Mouse (Mus musculus) erythroblast, adult 5-6 weeks (primary cell): ENCODE measurements at regions not wholly inside any gene's neighbourhood (a gene's known extent, or its start where the extent isn't known, plus 50 kb on each side); places are given as distances from the start of the nearest gene placed in this dataset.

Experiments used
- ATAC-seq: replicated peaks from 2 replicates; pipeline ENCODE4 v1.8.0; 2016; ENCODE audit warnings: moderate number of reproducible peaks, mild to moderate bottlenecking, moderate TSS enrichment, inconsistent platforms; ENCODE audit not compliant: poor library complexity, low FRiP score, severe bottlenecking

GRCm38 (mm10) chr6:135519438-135519803, 157.1 kb downstream of the Emp1 start:
- no peak for ATAC-seq

GRCm38 (mm10) chr6:135520868-135521267, 158.5 kb downstream of the Emp1 start:
- no peak for ATAC-seq

GRCm38 (mm10) chr6:135524886-135525285, 162.5 kb downstream of the Emp1 start:
- ATAC-seq, result no peak

- no peak for ATAC-seq
These were observed 163.5 kb downstream of the Emp1 start for GRCm38 (mm10) chr6:135525841-135526327.

GRCm38 (mm10) chr6:135526460-135527160, 164.3 kb downstream of the Emp1 start:
- no peak for ATAC-seq

GRCm38 (mm10) chr6:135527879-135528278, 165.5 kb downstream of the Emp1 start:
- ATAC-seq, result no peak

- ATAC-seq, result no peak
These were observed 177.7 kb downstream of the Emp1 start for GRCm38 (mm10) chr6:135539791-135540646.

GRCm38 (mm10) chr6:135541566-135541965, 179.2 kb downstream of the Emp1 start:
- ATAC-seq, result no peak

GRCm38 (mm10) chr6:135542356-135542755, 180.0 kb downstream of the Emp1 start:
- no peak for ATAC-seq

GRCm38 (mm10) chr6:135543390-135543789, 181.0 kb downstream of the Emp1 start:
- no peak for ATAC-seq

- no peak for ATAC-seq
These were observed 181.5 kb downstream of the Emp1 start for GRCm38 (mm10) chr6:135543863-135544262.

GRCm38 (mm10) chr6:135550368-135550950, 188.1 kb downstream of the Emp1 start:
- no peak for ATAC-seq

GRCm38 (mm10) chr6:135552396-135552795, 190.1 kb downstream of the Emp1 start:
- no peak for ATAC-seq

GRCm38 (mm10) chr6:135559501-135559907, 197.2 kb downstream of the Emp1 start:
- ATAC-seq, result no peak

GRCm38 (mm10) chr6:135562267-135562666, 199.9 kb downstream of the Emp1 start:
- ATAC-seq, result no peak

GRCm38 (mm10) chr6:135563766-135564165, 201.4 kb downstream of the Emp1 start:
- no peak for ATAC-seq

- no peak for ATAC-seq
These were observed 206.7 kb downstream of the Emp1 start for GRCm38 (mm10) chr6:135569086-135569485.

- no peak for ATAC-seq
These were observed 212.9 kb downstream of the Emp1 start for GRCm38 (mm10) chr6:135575294-135575693.

GRCm38 (mm10) chr6:135578728-135579127, 216.4 kb downstream of the Emp1 start:
- ATAC-seq, result no peak

- no peak for ATAC-seq
These were observed 220.2 kb downstream of the Emp1 start for GRCm38 (mm10) chr6:135582567-135582966.

GRCm38 (mm10) chr6:135584782-135585181, 222.4 kb downstream of the Emp1 start:
- no peak for ATAC-seq
